11 mouse cellular contexts compared by ENCODE assay signal in the genomic region with DNA sequence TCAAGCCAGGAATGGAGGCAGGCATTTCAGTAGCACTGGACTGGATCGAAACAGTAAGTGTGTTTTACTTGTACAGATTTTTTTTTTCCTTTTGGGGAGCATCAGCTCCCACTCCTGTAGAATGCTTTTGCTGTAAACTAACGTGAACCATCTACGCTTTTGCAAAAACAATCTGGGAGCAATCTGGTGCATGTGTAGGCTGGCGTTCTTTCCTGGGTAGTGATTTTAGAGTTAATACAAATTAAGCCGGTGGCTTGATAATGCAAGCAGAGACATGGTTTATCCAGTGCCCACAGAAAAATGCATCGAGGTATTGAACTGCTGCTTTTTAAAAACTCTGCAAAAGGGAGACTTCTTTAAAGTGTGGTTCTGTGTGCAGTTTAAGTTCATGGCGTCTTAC. TPM values are rescaled to one million over a fixed set of nuclear protein-coding genes. Genes with fewer than 3 reads are reported as not detected.
DNase-seq lines count a peak whose midpoint lies in the region; ATAC-seq and TF ChIP-seq lines count a peak whose summit lies in the region.
"Had no signal": no experiment of that assay in that cellular context is flagged by ENCODE, and none has a peak within 500 bp of the region (broad histone marks: within the 10 kb centered on the region; RNA-seq: fewer than 3 reads in every experiment).

No protein-coding gene starts in this region.

- H3K4me2 ChIP-seq in kidney, embryonic 14.5 days (replicated peaks; ENCODE audit: low read depth, low read length): peak overlapping the region; percentile 27
- peak overlapping the region; percentile 80 for H3K4me2 ChIP-seq in embryonic facial prominence, embryonic 12.5 days (replicated peaks)
- H3K4me2 ChIP-seq in forebrain, postnatal 0 days (ENCODE audit: low read depth): peak overlapping the region; percentile 33
- H3K4me2 ChIP-seq in midbrain, embryonic 13.5 days (replicated peaks): peak overlapping the region; percentile 46

- 0 out of 2 replicates have a peak, but pooled peaks cover 5% of the 10 kb centered on the region for H3K4me1 ChIP-seq in kidney, embryonic 14.5 days (ENCODE audit: control insufficient read depth, insufficient read depth, low read length)
- H3K4me1 ChIP-seq in embryonic facial prominence, embryonic 12.5 days: peaks cover 18% of the 10 kb centered on the region
- H3K4me1 ChIP-seq in forebrain, postnatal 0 days (ENCODE audit: insufficient read depth): no peaks in the 10 kb centered on the region
- peaks cover 23% of the 10 kb centered on the region for H3K4me1 ChIP-seq in midbrain, embryonic 13.5 days (replicated peaks)

- no peak for ATAC-seq in kidney, embryonic 14.5 days (ENCODE audit: low FRiP score, low TSS enrichment)
- ATAC-seq in embryonic facial prominence, embryonic 12.5 days (ENCODE audit: insufficient number of reproducible peaks, insufficient read depth, low FRiP score, low TSS enrichment): no peak
- ATAC-seq in forebrain, postnatal 0 days: no peak
- no peak for ATAC-seq in midbrain, embryonic 13.5 days
- no peak for ATAC-seq in megakaryocyte progenitor cell, adult 5-6 weeks (replicated peaks; ENCODE audit: poor library complexity)

- H3K4me3 ChIP-seq in kidney, embryonic 14.5 days (ENCODE audit: low read length): peak overlapping the region; percentile 26
- H3K4me3 ChIP-seq in embryonic facial prominence, embryonic 12.5 days: peak overlapping the region; percentile 38
- H3K4me3 ChIP-seq in forebrain, postnatal 0 days (ENCODE audit: low read depth, low read length): peak overlapping the region; percentile 11
- peak overlapping the region; percentile 21; the same call in 1 of the 2 replicates for H3K4me3 ChIP-seq in midbrain, embryonic 13.5 days (replicated peaks)

- 69% methylated on average over 7 of the region's 7 CpGs for WGBS in kidney, embryonic 14.5 days
- WGBS in embryonic facial prominence, embryonic 12.5 days: 29% methylated on average over 7 of the region's 7 CpGs
- 25% methylated on average over 7 of the region's 7 CpGs for WGBS in forebrain, postnatal 0 days
- 63% methylated on average over 7 of the region's 7 CpGs for WGBS in midbrain, embryonic 13.5 days

- no peak overlapping the region for H3K9ac ChIP-seq in kidney, embryonic 14.5 days (ENCODE audit: low read depth, low read length)
- H3K9ac ChIP-seq in embryonic facial prominence, embryonic 12.5 days: peak overlapping the region; percentile 40
- H3K9ac ChIP-seq in forebrain, postnatal 0 days: peak overlapping the region; percentile 26; the same call in 1 of the 2 replicates
- H3K9ac ChIP-seq in midbrain, embryonic 13.5 days (replicated peaks): 0 out of 2 replicates have a peak overlapping the region, but pooled peaks have one; percentile 16

- no peak for DNase-seq in kidney, adult 9 months
- no peak for DNase-seq in forebrain, postnatal 0 days
- DNase-seq in cerebellum, postnatal 36 days: no peak
- no peak for DNase-seq in right cerebral cortex, postnatal 36 days (ENCODE audit: low spot score in 2 of 2)
- DNase-seq: cerebellum, adult 11-12 months; lung, adult 18-20 months had no signal

- no peak overlapping the region for H3K27ac ChIP-seq in kidney, embryonic 14.5 days (ENCODE audit: low read depth, low read length)
- peak overlapping the region; percentile 81 for H3K27ac ChIP-seq in embryonic facial prominence, embryonic 12.5 days
- no peak overlapping the region for H3K27ac ChIP-seq in forebrain, postnatal 0 days (ENCODE audit: low read depth, low read length)
- H3K27ac ChIP-seq in midbrain, embryonic 13.5 days: no peak overlapping the region

- TF ChIP-seq CTCF in forebrain, postnatal 0 days (IDR thresholded peaks at IDR 0.05; ENCODE audit: low read depth): no peak

- H3K27me3 ChIP-seq in kidney, embryonic 14.5 days (ENCODE audit: control insufficient read depth, insufficient read depth, low read length): 0 out of 2 replicates have a peak, but pooled peaks cover 3% of the 10 kb centered on the region
- H3K27me3 ChIP-seq in embryonic facial prominence, embryonic 12.5 days: no peaks in the 10 kb centered on the region
- H3K27me3 ChIP-seq in forebrain, postnatal 0 days (ENCODE audit: insufficient read depth, low read length): no peaks in the 10 kb centered on the region
- H3K27me3 ChIP-seq in midbrain, embryonic 13.5 days: no peaks in the 10 kb centered on the region
- H3K27me3 ChIP-seq: CH12.LX had no signal

- H3K9me3 ChIP-seq in kidney, embryonic 14.5 days (ENCODE audit: control insufficient read depth, low read length): no peaks in the 10 kb centered on the region
- no peaks in the 10 kb centered on the region for H3K9me3 ChIP-seq in embryonic facial prominence, embryonic 12.5 days
- H3K9me3 ChIP-seq in forebrain, postnatal 0 days (ENCODE audit: low read length): no peaks in the 10 kb centered on the region
- H3K9me3 ChIP-seq in midbrain, embryonic 13.5 days: no peaks in the 10 kb centered on the region

- H3K36me3 ChIP-seq in kidney, embryonic 14.5 days (ENCODE audit: control insufficient read depth, insufficient read depth, low read length): no peaks in the 10 kb centered on the region
- H3K36me3 ChIP-seq in embryonic facial prominence, embryonic 12.5 days: no peaks in the 10 kb centered on the region
- H3K36me3 ChIP-seq in forebrain, postnatal 0 days (ENCODE audit: insufficient read depth): no peaks in the 10 kb centered on the region
- H3K36me3 ChIP-seq in midbrain, embryonic 13.5 days: no peaks in the 10 kb centered on the region

RNA-seq across cellular contexts. Expression of a gene that starts 0.5 kb away (rescaled TPM):
- polyA plus RNA-seq in kidney, embryonic 14.5 days (2014; fragmentation: Nextera tagmentation; extraction: Ambion mirVana): 42.9 and 50.1 TPM in 2 replicates
- polyA plus RNA-seq in embryonic facial prominence, embryonic 12.5 days (2016; fragmentation: Nextera tagmentation; extraction: Ambion mirVana): 59.7 and 63.6 TPM in 2 replicates
- total RNA-seq in forebrain, postnatal 0 days (2014; rRNA removed): 6.9 and 8.3 TPM in 2 replicates
- polyA plus RNA-seq in forebrain, postnatal 0 days (2015; fragmentation: Nextera tagmentation; extraction: Ambion mirVana): 12.6 and 16.7 TPM in 2 replicates
- 3.0 and 4.6 TPM in 2 replicates for polyA plus RNA-seq in midbrain, embryonic 13.5 days (2015; fragmentation: Nextera tagmentation; extraction: Ambion mirVana)
- total RNA-seq in megakaryocyte progenitor cell, adult 5-6 weeks (2015): not detected in 2 replicates
- total RNA-seq in megakaryocyte progenitor cell, adult 5-6 weeks (2017): not detected in 2 replicates
- total RNA-seq: CH12.LX had no signal

Comparison
In these comparisons a context has a peak if more than half of its experiments do, and no peak if none do; other contexts are left out.
1. H3K4me2 ChIP-seq: peak in every context shown above with its lines; median percentile 80 in embryonic facial prominence, embryonic 12.5 days; 46 in midbrain, embryonic 13.5 days; 33 in forebrain, postnatal 0 days; 27 in kidney, embryonic 14.5 days.